Mouse (Mus musculus): Measurements from ENCODE around the gene Mad1l1. TPM values are rescaled to one million over a fixed set of nuclear protein-coding genes. Genes with fewer than 3 reads are reported as not detected.

The Mad1l1 gene
- polyA plus RNA-seq, 1 experiment from 2014 or later, result 29.8 TPM

GRCm38 (mm10) chr5:140249359-140250062 lies 71.8 kb downstream of the Mad1l1 start:
- H3K27ac ChIP-seq (replicated peaks; ENCODE audit: low read depth, low read length), result no peak overlapping the region; the same call in 1 of the 2 replicates
- H3K9ac ChIP-seq (replicated peaks; ENCODE audit: low read length), result no peak overlapping the region
- no peaks in the 10 kb centered on the region for H3K9me3 ChIP-seq (ENCODE audit: control insufficient read depth, low read length)
- H3K4me3 ChIP-seq (replicated peaks; ENCODE audit: low read depth, low read length), result no peak overlapping the region
- ATAC-seq (ENCODE audit: low FRiP score, low TSS enrichment), result no peak
- DNase-seq, result peak; percentile 31
- WGBS, result 37% methylated on average over 6 of the region's 6 CpGs
- H3K4me2 ChIP-seq (ENCODE audit: low read length), result no peak overlapping the region
- no peaks in the 10 kb centered on the region for H3K36me3 ChIP-seq (ENCODE audit: control insufficient read depth, insufficient read depth, low read length)
- H3K27me3 ChIP-seq (ENCODE audit: control insufficient read depth, insufficient read depth, low read length), result no peaks in the 10 kb centered on the region
- H3K4me1 ChIP-seq (ENCODE audit: control insufficient read depth, insufficient read depth, low read length), result peaks cover 15% of the 10 kb centered on the region; the same call in 1 of the 2 replicates

- Histone ChIP-seq H3K4me3 (replicated peaks; ENCODE audit: low read depth, low read length) (no peak overlapping the region), H3K4me1 (ENCODE audit: control insufficient read depth, insufficient read depth, low read length) (peaks cover 15% of the 10 kb centered on the region; the same call in 1 of the 2 replicates), H3K36me3 (ENCODE audit: control insufficient read depth, insufficient read depth, low read length) (no peaks in the 10 kb centered on the region), H3K4me2 (ENCODE audit: low read length) (no peak overlapping the region), H3K27ac (replicated peaks; ENCODE audit: low read depth, low read length) (no peak overlapping the region), H3K9ac (replicated peaks; ENCODE audit: low read length) (no peak overlapping the region), H3K9me3 (ENCODE audit: control insufficient read depth, low read length) (no peaks in the 10 kb centered on the region), H3K27me3 (ENCODE audit: control insufficient read depth, insufficient read depth, low read length) (no peaks in the 10 kb centered on the region)
- WGBS, result 98% methylated on average over 2 of the region's 2 CpGs
- no peak for DNase-seq
- ATAC-seq (ENCODE audit: low FRiP score, low TSS enrichment), result no peak
Measured at GRCm38 (mm10) chr5:140248101-140248500, 73.3 kb downstream of the Mad1l1 start.

GRCm38 (mm10) chr5:140240235-140240634 lies 81.1 kb downstream of the Mad1l1 start:
- Histone ChIP-seq H3K4me2 (ENCODE audit: low read length) (no peak overlapping the region), H3K27me3 (ENCODE audit: control insufficient read depth, insufficient read depth, low read length) (no peaks in the 10 kb centered on the region), H3K9me3 (ENCODE audit: control insufficient read depth, low read length) (no peaks in the 10 kb centered on the region), H3K4me1 (ENCODE audit: control insufficient read depth, insufficient read depth, low read length) (no peaks in the 10 kb centered on the region), H3K36me3 (ENCODE audit: control insufficient read depth, insufficient read depth, low read length) (no peaks in the 10 kb centered on the region), H3K4me3 (replicated peaks; ENCODE audit: low read depth, low read length) (no peak overlapping the region), H3K27ac (replicated peaks; ENCODE audit: low read depth, low read length) (no peak overlapping the region), H3K9ac (replicated peaks; ENCODE audit: low read length) (no peak overlapping the region)
- DNase-seq, result no peak
- WGBS, result 91% methylated on average over 3 of the region's 3 CpGs
- ATAC-seq (ENCODE audit: low FRiP score, low TSS enrichment), result no peak

GRCm38 (mm10) chr5:140238880-140239279 lies 82.5 kb downstream of the Mad1l1 start:
- Histone ChIP-seq H3K36me3 (ENCODE audit: control insufficient read depth, insufficient read depth, low read length) (no peaks in the 10 kb centered on the region), H3K9ac (replicated peaks; ENCODE audit: low read length) (no peak overlapping the region), H3K4me3 (replicated peaks; ENCODE audit: low read depth, low read length) (no peak overlapping the region), H3K4me2 (ENCODE audit: low read length) (no peak overlapping the region), H3K4me1 (ENCODE audit: control insufficient read depth, insufficient read depth, low read length) (0 out of 2 replicates have a peak, but pooled peaks cover 1% of the 10 kb centered on the region), H3K27ac (replicated peaks; ENCODE audit: low read depth, low read length) (no peak overlapping the region), H3K27me3 (ENCODE audit: control insufficient read depth, insufficient read depth, low read length) (no peaks in the 10 kb centered on the region), H3K9me3 (ENCODE audit: control insufficient read depth, low read length) (no peaks in the 10 kb centered on the region)
- 89% methylated on average over 3 of the region's 3 CpGs for WGBS
- no peak for ATAC-seq (ENCODE audit: low FRiP score, low TSS enrichment)
- DNase-seq, result no peak

GRCm38 (mm10) chr5:140230818-140231217 lies 90.5 kb downstream of the Mad1l1 start:
- Histone ChIP-seq H3K4me2 (ENCODE audit: low read length) (no peak overlapping the region), H3K27ac (replicated peaks; ENCODE audit: low read depth, low read length) (no peak overlapping the region), H3K4me3 (replicated peaks; ENCODE audit: low read depth, low read length) (no peak overlapping the region), H3K36me3 (ENCODE audit: control insufficient read depth, insufficient read depth, low read length) (no peaks in the 10 kb centered on the region), H3K9me3 (ENCODE audit: control insufficient read depth, low read length) (no peaks in the 10 kb centered on the region), H3K27me3 (ENCODE audit: control insufficient read depth, insufficient read depth, low read length) (no peaks in the 10 kb centered on the region), H3K4me1 (ENCODE audit: control insufficient read depth, insufficient read depth, low read length) (peaks cover 7% of the 10 kb centered on the region; the same call in 1 of the 2 replicates), H3K9ac (replicated peaks; ENCODE audit: low read length) (no peak overlapping the region)
- DNase-seq, result no peak
- no peak for ATAC-seq (ENCODE audit: low FRiP score, low TSS enrichment)
- 95% methylated on average over 6 of the region's 6 CpGs for WGBS

- ATAC-seq (ENCODE audit: low FRiP score, low TSS enrichment) (no peak), DNase-seq (no peak)
- peaks cover 6% of the 10 kb centered on the region; the same call in 1 of the 2 replicates for H3K4me1 ChIP-seq (ENCODE audit: control insufficient read depth, insufficient read depth, low read length)
- H3K27ac ChIP-seq (replicated peaks; ENCODE audit: low read depth, low read length), result no peak overlapping the region
- no peaks in the 10 kb centered on the region for H3K36me3 ChIP-seq (ENCODE audit: control insufficient read depth, insufficient read depth, low read length)
- 89% methylated on average over 3 of the region's 3 CpGs for WGBS
- no peak overlapping the region for H3K4me3 ChIP-seq (replicated peaks; ENCODE audit: low read depth, low read length)
- no peak overlapping the region for H3K4me2 ChIP-seq (ENCODE audit: low read length)
- H3K9me3 ChIP-seq (ENCODE audit: control insufficient read depth, low read length), result no peaks in the 10 kb centered on the region
- H3K9ac ChIP-seq (replicated peaks; ENCODE audit: low read length), result no peak overlapping the region
- no peaks in the 10 kb centered on the region for H3K27me3 ChIP-seq (ENCODE audit: control insufficient read depth, insufficient read depth, low read length)
Measured at GRCm38 (mm10) chr5:140228306-140228705, 93.0 kb downstream of the Mad1l1 start.

GRCm38 (mm10) chr5:140226871-140227270 lies 94.5 kb downstream of the Mad1l1 start:
- H3K4me3 ChIP-seq (replicated peaks; ENCODE audit: low read depth, low read length), result no peak overlapping the region
- H3K27ac ChIP-seq (replicated peaks; ENCODE audit: low read depth, low read length), result no peak overlapping the region
- WGBS, result 78% methylated on average over 3 of the region's 3 CpGs
- ATAC-seq (ENCODE audit: low FRiP score, low TSS enrichment) (no peak), DNase-seq (no peak)
- no peak overlapping the region for H3K9ac ChIP-seq (replicated peaks; ENCODE audit: low read length)
- no peaks in the 10 kb centered on the region for H3K9me3 ChIP-seq (ENCODE audit: control insufficient read depth, low read length)
- H3K36me3 ChIP-seq (ENCODE audit: control insufficient read depth, insufficient read depth, low read length), result no peaks in the 10 kb centered on the region
- no peaks in the 10 kb centered on the region for H3K27me3 ChIP-seq (ENCODE audit: control insufficient read depth, insufficient read depth, low read length)
- no peak overlapping the region for H3K4me2 ChIP-seq (ENCODE audit: low read length)
- H3K4me1 ChIP-seq (ENCODE audit: control insufficient read depth, insufficient read depth, low read length), result 0 out of 2 replicates have a peak, but pooled peaks cover 6% of the 10 kb centered on the region

- H3K4me2 ChIP-seq (ENCODE audit: low read length), result no peak overlapping the region
- no peak overlapping the region for H3K27ac ChIP-seq (replicated peaks; ENCODE audit: low read depth, low read length)
- H3K9ac ChIP-seq (replicated peaks; ENCODE audit: low read length), result no peak overlapping the region
- 91% methylated on average over 2 of the region's 2 CpGs for WGBS
- DNase-seq (no peak), ATAC-seq (ENCODE audit: low FRiP score, low TSS enrichment) (no peak)
- H3K4me1 ChIP-seq (ENCODE audit: control insufficient read depth, insufficient read depth, low read length), result 0 out of 2 replicates have a peak, but pooled peaks cover 11% of the 10 kb centered on the region
- H3K4me3 ChIP-seq (replicated peaks; ENCODE audit: low read depth, low read length), result no peak overlapping the region
- no peaks in the 10 kb centered on the region for H3K27me3 ChIP-seq (ENCODE audit: control insufficient read depth, insufficient read depth, low read length)
- H3K9me3 ChIP-seq (ENCODE audit: control insufficient read depth, low read length), result no peaks in the 10 kb centered on the region
- no peaks in the 10 kb centered on the region for H3K36me3 ChIP-seq (ENCODE audit: control insufficient read depth, insufficient read depth, low read length)
Measured at GRCm38 (mm10) chr5:140225881-140226280, 95.5 kb downstream of the Mad1l1 start.

GRCm38 (mm10) chr5:140225103-140225502 lies 96.2 kb downstream of the Mad1l1 start:
- Histone ChIP-seq H3K36me3 (ENCODE audit: control insufficient read depth, insufficient read depth, low read length) (no peaks in the 10 kb centered on the region), H3K4me3 (replicated peaks; ENCODE audit: low read depth, low read length) (no peak overlapping the region), H3K27ac (replicated peaks; ENCODE audit: low read depth, low read length) (no peak overlapping the region), H3K9ac (replicated peaks; ENCODE audit: low read length) (no peak overlapping the region), H3K9me3 (ENCODE audit: control insufficient read depth, low read length) (no peaks in the 10 kb centered on the region), H3K27me3 (ENCODE audit: control insufficient read depth, insufficient read depth, low read length) (no peaks in the 10 kb centered on the region), H3K4me2 (ENCODE audit: low read length) (no peak overlapping the region), H3K4me1 (ENCODE audit: control insufficient read depth, insufficient read depth, low read length) (0 out of 2 replicates have a peak, but pooled peaks cover 11% of the 10 kb centered on the region)
- WGBS, result 93% methylated on average over 2 of the region's 2 CpGs
- DNase-seq (no peak), ATAC-seq (ENCODE audit: low FRiP score, low TSS enrichment) (no peak)

All from midbrain, embryonic 14.5 days (tissue).